Mouse (Mus musculus) ES-Bruce4 (cell line): ENCODE data around the gene Parp3. TPM values are rescaled to one million over a fixed set of nuclear protein-coding genes. Genes with fewer than 3 reads are reported as not detected.

Experiments used
- H3K27ac ChIP-seq: 2 replicates; pipeline ENCODE4 v1.5.1; 2012; ENCODE audit warnings: low read length, inconsistent platforms; ENCODE audit not compliant: insufficient read depth
- H3K27me3 ChIP-seq: 2 replicates; pipeline ENCODE4 v1.6.1; 2012; ENCODE audit warnings: mild to moderate bottlenecking, low read length, inconsistent platforms; ENCODE audit not compliant: control insufficient read depth, poor library complexity, insufficient read depth, severe bottlenecking
- H3K36me3 ChIP-seq: 2 replicates; pipeline ENCODE4 v1.6.1; 2012; ENCODE audit warnings: inconsistent platforms, mild to moderate bottlenecking, low read length, moderate library complexity; ENCODE audit not compliant: control insufficient read depth, poor library complexity, insufficient read depth, severe bottlenecking
- H3K4me1 ChIP-seq: one replicate; pipeline ENCODE4 v1.8.1; 2011; ENCODE audit warnings: low read length; ENCODE audit not compliant: control insufficient read depth, insufficient read depth
- H3K4me3 ChIP-seq: 2 replicates; pipeline ENCODE4 v1.5.1; 2011; ENCODE audit warnings: low read depth, mild to moderate bottlenecking, low read length
- H3K9ac ChIP-seq: 2 replicates; pipeline ENCODE4 v1.6.1; 2012; ENCODE audit warnings: low read depth, mild to moderate bottlenecking, inconsistent platforms; ENCODE audit not compliant: poor library complexity, severe bottlenecking
- H3K9me3 ChIP-seq: replicated peaks from 2 replicates; pipeline ENCODE4 v1.6.1; 2012; ENCODE audit warnings: mild to moderate bottlenecking, low read length, inconsistent platforms; ENCODE audit not compliant: control insufficient read depth, poor library complexity, insufficient read depth, severe bottlenecking
- CTCF ChIP-seq: IDR thresholded peaks from one replicate; pipeline ENCODE4 v1.8.1; 2011; ENCODE audit warnings: low read depth, low read length
- EP300 ChIP-seq: IDR thresholded peaks from 2 replicates; pipeline ENCODE4 v1.6.1; 2011; ENCODE audit warnings: low read depth, low read length; ENCODE audit not compliant: insufficient read depth
- POLR2A ChIP-seq: IDR thresholded peaks from one replicate; pipeline ENCODE4 v1.8.1; 2011; ENCODE audit warnings: low read length; ENCODE audit not compliant: insufficient read depth
- polyA plus RNA-seq: library from polyadenylated mRNA; stranded (reverse); fragments of >200 nt; gene quantifications from 2 replicates; pipeline ENCODE4 v1.2.4, GENCODE M21; 2011; ENCODE audit warnings: low read depth; ENCODE audit not compliant: missing spikeins, insufficient read depth, insufficient read length

The Parp3 gene
- polyA plus RNA-seq, 1 experiment = 8.0 TPM

DNA sequence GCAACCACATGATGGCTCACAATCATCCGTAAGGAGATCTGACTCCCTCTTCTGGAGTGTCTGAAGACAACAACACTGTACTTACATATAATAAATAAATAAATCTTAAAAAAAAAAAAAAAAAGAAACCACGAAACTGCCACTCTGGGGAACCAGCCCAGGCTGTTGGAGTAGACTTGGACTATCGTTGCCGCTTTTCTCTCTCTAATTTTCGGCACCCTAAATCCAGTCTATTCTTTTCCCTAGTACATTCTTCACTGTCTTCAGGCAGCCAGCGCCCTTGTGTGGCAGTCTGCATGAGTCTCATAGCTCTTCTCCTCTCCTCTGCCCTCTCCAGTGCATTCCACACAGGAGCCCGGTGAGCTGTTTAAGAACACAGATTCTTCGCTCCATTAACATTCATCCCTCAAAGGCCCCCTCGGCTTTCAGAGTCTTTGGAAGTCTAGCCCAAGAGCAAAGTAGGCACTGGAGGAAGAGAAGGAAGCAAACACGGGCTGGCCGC lies 48.0 kb downstream of the Parp3 start:
- Histone ChIP-seq H3K27ac (peak overlapping the region; percentile 87), H3K9ac (peak overlapping the region; percentile 81), H3K4me1 (no peaks in the 10 kb centered on the region), H3K36me3 (peaks cover 36% of the 10 kb centered on the region), H3K27me3 (no peaks in the 10 kb centered on the region), H3K4me3 (peak overlapping the region; percentile 95), H3K9me3 (no peaks in the 10 kb centered on the region)
- TF ChIP-seq CTCF = no peak
- TF ChIP-seq POLR2A = no peak
- no peak for TF ChIP-seq EP300

DNA sequence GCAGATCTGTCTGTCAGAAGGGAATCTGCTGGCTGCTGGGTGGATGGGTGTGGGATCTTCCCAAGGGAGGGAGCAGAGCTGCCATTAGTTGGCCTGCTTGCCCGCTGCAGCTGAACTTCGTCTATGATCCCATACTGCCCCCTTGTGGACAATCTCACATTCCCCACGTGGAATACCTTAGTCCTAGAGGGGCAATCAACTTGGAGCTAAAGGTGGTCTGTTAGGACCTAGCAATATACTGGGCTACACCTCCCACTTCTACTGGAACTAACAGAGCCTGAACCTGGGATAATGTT lies 54.9 kb downstream of the Parp3 start:
- Histone ChIP-seq H3K27me3 (no peaks in the 10 kb centered on the region), H3K4me3 (no peak overlapping the region), H3K9me3 (no peaks in the 10 kb centered on the region), H3K27ac (no peak overlapping the region), H3K36me3 (no peaks in the 10 kb centered on the region), H3K9ac (no peak overlapping the region), H3K4me1 (no peaks in the 10 kb centered on the region)
- TF ChIP-seq CTCF (peak; percentile 86), POLR2A (no peak), EP300 (0 out of 2 replicates have a peak, but pooled peaks have one; percentile 17)

GRCm38 (mm10) chr9:106421033-106421864 lies 55.5 kb downstream of the Parp3 start:
- H3K27ac ChIP-seq = no peak overlapping the region
- no peak overlapping the region for H3K9ac ChIP-seq
- TF ChIP-seq EP300 (no peak), POLR2A (no peak), CTCF (no peak)
- H3K27me3 ChIP-seq = no peaks in the 10 kb centered on the region
- H3K4me3 ChIP-seq = no peak overlapping the region
- no peaks in the 10 kb centered on the region for H3K4me1 ChIP-seq
- no peaks in the 10 kb centered on the region for H3K9me3 ChIP-seq
- H3K36me3 ChIP-seq = no peaks in the 10 kb centered on the region

GRCm38 (mm10) chr9:106420608-106421007 lies 56.1 kb downstream of the Parp3 start:
- H3K9ac ChIP-seq = no peak overlapping the region
- H3K27me3 ChIP-seq = no peaks in the 10 kb centered on the region
- no peaks in the 10 kb centered on the region for H3K4me1 ChIP-seq
- TF ChIP-seq EP300 (no peak), POLR2A (no peak), CTCF (no peak)
- H3K9me3 ChIP-seq = no peaks in the 10 kb centered on the region
- H3K27ac ChIP-seq = no peak overlapping the region
- no peak overlapping the region for H3K4me3 ChIP-seq
- no peaks in the 10 kb centered on the region for H3K36me3 ChIP-seq

Other genes with a start within 250 kb of the Parp3 start
- 39.8 and 41.9 TPM in 2 replicates for gene Alas1, start 228.3 kb downstream of the Parp3 start, polyA plus RNA-seq
- 24.1 and 24.3 TPM in 2 replicates for gene Poc1a, start 195.9 kb downstream of the Parp3 start, polyA plus RNA-seq
- gene Dusp7, start 108.3 kb downstream of the Parp3 start, polyA plus RNA-seq = 22.4 and 22.6 TPM in 2 replicates
- gene Rpl29, start 47.5 kb downstream of the Parp3 start, polyA plus RNA-seq = 237 and 294 TPM in 2 replicates
- gene Acy1, start 38.6 kb downstream of the Parp3 start, polyA plus RNA-seq = 33.9 and 36.0 TPM in 2 replicates
- gene Abhd14b, start 29.5 kb downstream of the Parp3 start, polyA plus RNA-seq = 6.7 and 7.5 TPM in 2 replicates
- 35.1 and 35.5 TPM in 2 replicates for gene Abhd14a, start 29.3 kb downstream of the Parp3 start, polyA plus RNA-seq
- 99.2 and 115 TPM in 2 replicates for gene Pcbp4, start 23.7 kb downstream of the Parp3 start, polyA plus RNA-seq
- 0.30 and 0.44 TPM in 2 replicates for gene Gpr62, start 11.0 kb downstream of the Parp3 start, polyA plus RNA-seq
- gene Rrp9, start 986 bp downstream of the Parp3 start, polyA plus RNA-seq = 82.1 and 89.4 TPM in 2 replicates
- not detected in 2 replicates for gene Iqcf1, start 23.0 kb upstream of the Parp3 start, polyA plus RNA-seq
- not detected in 2 replicates for gene Iqcf5, start 37.6 kb upstream of the Parp3 start, polyA plus RNA-seq
- gene Iqcf3, start 84.7 kb upstream of the Parp3 start, polyA plus RNA-seq = not detected in 2 replicates
- not detected in 2 replicates for gene Iqcf4, start 94.0 kb upstream of the Parp3 start, polyA plus RNA-seq
- gene Iqcf6, start 149.6 kb upstream of the Parp3 start, polyA plus RNA-seq = not detected in 2 replicates
- not detected in 2 replicates for gene Grm2, start 179.1 kb upstream of the Parp3 start, polyA plus RNA-seq
- 30.8 and 38.7 TPM in 2 replicates for gene Tex264, start 209.0 kb upstream of the Parp3 start, polyA plus RNA-seq